Mouse (Mus musculus) 3T3-L1 (cell line): ENCODE data around the gene Gm20425.
"Not testable (repeated sequence)": the region's sequence is repeated elsewhere in the genome, so short reads cannot be mapped to it uniquely, and the experiment has no call there.

Experiments
- DNase-seq: peaks from one replicate; pipeline ENCODE4 v3.0.0-alpha.2; 2015; ENCODE audit warnings: low read depth, low spot score

Gene Gm20425

GRCm38 (mm10) chr9:103224721-103225120, 5.4 kb downstream of the Gm20425 start:
- no peak for DNase-seq

GRCm38 (mm10) chr9:103214281-103214680, 15.8 kb downstream of the Gm20425 start:
- DNase-seq = no peak

GRCm38 (mm10) chr9:103213631-103214030, 16.5 kb downstream of the Gm20425 start:
- no peak for DNase-seq

GRCm38 (mm10) chr9:103212654-103213420, 17.3 kb downstream of the Gm20425 start:
- DNase-seq = no peak

GRCm38 (mm10) chr9:103208802-103209423, 21.2 kb downstream of the Gm20425 start:
- DNase-seq = no peak

- DNase-seq = peak; percentile 65
Measured at GRCm38 (mm10) chr9:103207846-103208245, 22.3 kb downstream of the Gm20425 start.

GRCm38 (mm10) chr9:103205786-103206185, 24.3 kb downstream of the Gm20425 start:
- DNase-seq = peak; percentile 9

- DNase-seq = peak; percentile 91
Measured at GRCm38 (mm10) chr9:103201561-103202260, 28.4 kb downstream of the Gm20425 start, which contains the start of gene Srprb. Gene Srprb, minus strand, starts transcription at chr9:103202137.

GRCm38 (mm10) chr9:103188416-103188815, 41.7 kb downstream of the Gm20425 start:
- DNase-seq = no peak

- DNase-seq = no peak
Measured at GRCm38 (mm10) chr9:103186747-103187146, 43.4 kb downstream of the Gm20425 start.

GRCm38 (mm10) chr9:103185946-103186345, 44.2 kb downstream of the Gm20425 start:
- DNase-seq = no peak

GRCm38 (mm10) chr9:103184855-103185254, 45.3 kb downstream of the Gm20425 start:
- DNase-seq = no peak

GRCm38 (mm10) chr9:103181886-103182285, 48.2 kb downstream of the Gm20425 start:
- no peak for DNase-seq

- DNase-seq = no peak
Measured at GRCm38 (mm10) chr9:103180807-103181565, 49.1 kb downstream of the Gm20425 start.

- peak; percentile 73 for DNase-seq
Measured at GRCm38 (mm10) chr9:103180303-103180702, 49.8 kb downstream of the Gm20425 start.

- peak; percentile 10 for DNase-seq
Measured at GRCm38 (mm10) chr9:103175692-103176091, 54.4 kb downstream of the Gm20425 start.

GRCm38 (mm10) chr9:103174771-103175519, 55.2 kb downstream of the Gm20425 start:
- DNase-seq = peak; percentile 16

GRCm38 (mm10) chr9:103168771-103169170, 61.3 kb downstream of the Gm20425 start:
- no peak for DNase-seq

- no peak for DNase-seq
Measured at GRCm38 (mm10) chr9:103168046-103168445, 62.1 kb downstream of the Gm20425 start.

- no peak for DNase-seq
Measured at GRCm38 (mm10) chr9:103163806-103164205, 66.3 kb downstream of the Gm20425 start.

- DNase-seq = not testable (repeated sequence)
Measured at GRCm38 (mm10) chr9:103155158-103155557, 74.9 kb downstream of the Gm20425 start.
